Mouse (Mus musculus) liver, embryonic 14.5 days (tissue): Measurements from ENCODE around the gene Dnajc8. TPM values are rescaled to one million over a fixed set of nuclear protein-coding genes. Genes with fewer than 3 reads are reported as not detected.

ENCODE experiments used
- ATAC-seq: fragments of 200-750 bp; cut with Nextera tagmentation; 2 replicates; pipeline ENCODE4 v1.8.0; 2017; ENCODE audit warnings: moderate number of reproducible peaks, mild to moderate bottlenecking, moderate library complexity; ENCODE audit not compliant: insufficient read depth
- DNase-seq, 3 experiments: peaks; one replicate each; pipeline ENCODE4 v3.0.0-alpha.2; 2012 to 2013; ENCODE audit warnings: low read depth in 3 of 3, low spot score in 3 of 3
- H3K27ac ChIP-seq: fragments of 300-500 bp; sonication (generic); 2 replicates; pipeline ENCODE4 v1.5.1; 2014; ENCODE audit warnings: moderate library complexity, mild to moderate bottlenecking, control low read depth, inconsistent platforms
- H3K27me3 ChIP-seq: fragments of 300-500 bp; sonication (generic); 2 replicates; pipeline ENCODE4 v1.6.1; 2014; ENCODE audit warnings: mild to moderate bottlenecking, low read length, moderate library complexity; ENCODE audit not compliant: control insufficient read depth, insufficient read depth
- H3K36me3 ChIP-seq: fragments of 300-500 bp; sonication (generic); replicated peaks from 2 replicates; pipeline ENCODE4 v1.6.1; 2014; ENCODE audit warnings: low read depth; ENCODE audit not compliant: control insufficient read depth, insufficient read depth
- H3K4me1 ChIP-seq, 2 experiments: fragments of 200-500 bp in 1 of 2; fragments of 300-500 bp in 1 of 2; sonication (generic) in 1 of 2; replicated peaks; 2 replicates each; pipeline ENCODE4 v1.6.1; 2012 to 2014; ENCODE audit warnings: antibody characterized with exemption in 1 of 2, inconsistent platforms in 1 of 2, low read length in 1 of 2; ENCODE audit not compliant: control insufficient read depth in 2 of 2, insufficient read depth in 2 of 2
- H3K4me2 ChIP-seq: fragments of 300-500 bp; sonication (generic); 2 replicates; pipeline ENCODE4 v1.6.1; 2014; ENCODE audit warnings: low read depth, mild to moderate bottlenecking, control low read depth, moderate library complexity
- H3K4me3 ChIP-seq, 2 experiments: fragments of 200-500 bp in 1 of 2; fragments of 300-500 bp in 1 of 2; sonication (generic) in 1 of 2; 2 replicates each; pipeline ENCODE4 v1.5.1; 2012 to 2014; ENCODE audit warnings: low read depth in 2 of 2, low read length in 2 of 2, mild to moderate bottlenecking in 2 of 2, control low read depth in 1 of 2, inconsistent platforms in 1 of 2, moderate library complexity in 1 of 2; ENCODE audit not compliant: insufficient read depth in 1 of 2
- H3K9ac ChIP-seq: fragments of 300-500 bp; sonication (generic); replicated peaks from 2 replicates; pipeline ENCODE4 v1.6.1; 2014; ENCODE audit warnings: mild to moderate bottlenecking, control low read depth, moderate library complexity
- H3K9me3 ChIP-seq: fragments of 300-500 bp; sonication (generic); 2 replicates; pipeline ENCODE4 v1.6.1; 2016; ENCODE audit warnings: low read length, mixed read lengths; ENCODE audit not compliant: control insufficient read depth
- CTCF ChIP-seq: IDR thresholded peaks from 2 replicates; pipeline ENCODE4 v1.5.1; 2016; ENCODE audit warnings: antibody characterized with exemption, low read depth, control low read depth
- EP300 ChIP-seq: IDR thresholded peaks from 2 replicates; pipeline ENCODE4 v1.6.1; 2016; ENCODE audit warnings: antibody characterized with exemption, low read depth
- WGBS: fragments of 180-500 bp; shearing (Covaris S2); extraction: QIAGEN DNeasy Blood & Tissue Kit; methylation state at CpG from one replicate; pipeline ENCODE4 v1.1.7; 2014; ENCODE audit not compliant: insufficient replicate concordance; 5-methylcytosine and 5-hydroxymethylcytosine counted together
- polyA plus RNA-seq, 2 experiments: library from polyadenylated mRNA; depleted of rRNA in 1 of 2; stranded (reverse) in 1 of 2; unstranded in 1 of 2; fragments of >200 nt; fragmentation: Nextera tagmentation in 1 of 2; extraction: Ambion mirVana in 1 of 2; gene quantifications; 2 replicates each; pipeline versions ENCODE4 v1.2.1 to v1.2.3; 2012 to 2014

The Dnajc8 gene
- polyA plus RNA-seq, 2 experiments, result 84.2 to 109 TPM

- no peaks in the 10 kb centered on the region for H3K36me3 ChIP-seq
- ATAC-seq, result peak; percentile 91
- TF ChIP-seq EP300 (0 out of 2 replicates have a peak, but pooled peaks have one; percentile 2), CTCF (no peak)
- H3K27me3 ChIP-seq, result no peaks in the 10 kb centered on the region
- H3K4me3 ChIP-seq, result peak within 1 kb of the TSS; percentile 75 to 79
- no peaks in the 10 kb centered on the region for H3K9me3 ChIP-seq
- H3K4me2 ChIP-seq, result peak within 1 kb of the TSS; percentile 100
- under 1% methylated on average over 32 of the region's 32 CpGs for WGBS
- peak within 1 kb of the TSS; percentile 50 for H3K27ac ChIP-seq
- peaks cover 50 to 56% of the 10 kb centered on the region in 2 experiments for H3K4me1 ChIP-seq
- DNase-seq, result peak; percentile 98 to 99 (median 98)
- peak within 1 kb of the TSS; percentile 93 for H3K9ac ChIP-seq
Measured at GRCm38 (mm10) chr4:132510352-132510798, 25.0 kb upstream of the Dnajc8 start, which contains the start of gene Sesn2. TSS of gene Sesn2 (minus strand) at chr4:132510501.

DNA sequence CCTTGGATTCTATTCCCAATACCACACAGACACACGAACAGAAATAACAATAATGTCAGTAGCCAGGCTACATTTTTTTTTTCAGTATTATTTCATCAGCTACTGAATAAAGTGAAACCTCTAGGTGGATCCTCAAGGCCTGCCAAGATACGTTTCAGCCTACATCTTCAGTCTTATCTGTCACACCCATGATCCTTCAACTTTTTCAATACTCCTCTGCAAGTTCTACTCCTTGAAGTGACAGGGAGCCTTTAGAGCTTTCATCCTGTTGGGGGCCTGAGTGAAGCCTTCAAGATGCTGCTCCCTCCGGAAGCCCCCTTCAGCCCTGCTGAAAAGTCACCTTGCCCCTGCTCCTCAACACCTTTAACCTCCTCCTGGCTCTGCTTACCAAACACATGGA is 23.3 kb upstream of the Dnajc8 start:
- WGBS, result 36% methylated on average over 3 of the region's 3 CpGs
- peak overlapping the region; percentile 63 for H3K27ac ChIP-seq
- DNase-seq (no peak), ATAC-seq (no peak)
- H3K4me3 ChIP-seq, result no peak overlapping the region
- H3K36me3 ChIP-seq, result no peaks in the 10 kb centered on the region
- peak overlapping the region; percentile 40 for H3K4me2 ChIP-seq
- TF ChIP-seq EP300 (peak; percentile 66), CTCF (no peak)
- H3K27me3 ChIP-seq, result no peaks in the 10 kb centered on the region
- no peaks in the 10 kb centered on the region for H3K9me3 ChIP-seq
- H3K9ac ChIP-seq, result peak overlapping the region; percentile 23
- peaks cover 47 to 55% of the 10 kb centered on the region in 2 experiments for H3K4me1 ChIP-seq

- no peaks in the 10 kb centered on the region for H3K9me3 ChIP-seq
- H3K36me3 ChIP-seq, result no peaks in the 10 kb centered on the region
- H3K27me3 ChIP-seq, result no peaks in the 10 kb centered on the region
- ATAC-seq (no peak), DNase-seq (no peak)
- H3K4me3 ChIP-seq, result no peak overlapping the region
- 27% methylated on average over 14 of the region's 14 CpGs for WGBS
- H3K9ac ChIP-seq, result no peak overlapping the region; the same call in 1 of the 2 replicates
- TF ChIP-seq CTCF (no peak), EP300 (no peak)
- H3K4me2 ChIP-seq, result peak overlapping the region; percentile 100
- H3K27ac ChIP-seq, result peak overlapping the region; percentile 57
- peaks cover 42 to 45% of the 10 kb centered on the region in 2 experiments for H3K4me1 ChIP-seq
Measured at GRCm38 (mm10) chr4:132513395-132514273, 21.7 kb upstream of the Dnajc8 start.

DNA sequence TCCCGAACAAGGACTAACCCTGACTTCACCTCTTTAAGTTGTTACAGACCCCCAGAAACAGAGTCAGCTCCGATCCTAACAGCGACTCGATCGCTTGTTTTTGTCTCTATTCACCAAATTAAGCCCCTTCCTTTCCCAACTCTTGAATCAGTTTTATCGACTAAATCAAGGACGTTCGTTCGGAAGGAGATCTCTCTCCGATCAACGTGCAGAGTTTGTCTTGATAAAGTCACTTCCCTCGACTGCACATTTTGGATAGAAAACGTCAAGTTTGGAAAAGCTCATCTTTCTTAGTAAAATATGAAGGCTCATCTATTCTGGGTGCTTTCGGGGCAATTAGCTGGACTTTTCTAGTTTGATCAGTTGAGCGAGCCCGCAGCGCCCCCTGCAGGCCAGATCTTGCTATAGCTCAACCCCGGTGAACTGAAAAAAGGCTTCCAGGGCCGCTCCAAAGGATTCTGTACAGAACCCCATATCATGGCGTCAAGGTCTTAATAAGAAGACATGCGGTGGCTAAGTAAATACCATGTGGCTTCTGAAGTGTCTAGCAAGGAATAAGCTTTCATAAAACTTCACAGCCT is 20.7 kb upstream of the Dnajc8 start:
- 1% methylated on average over 21 of the region's 21 CpGs for WGBS
- peak overlapping the region; percentile 70 to 73 for H3K4me3 ChIP-seq
- peak overlapping the region; percentile 87 for H3K27ac ChIP-seq
- H3K9ac ChIP-seq, result peak overlapping the region; percentile 77
- H3K9me3 ChIP-seq, result no peaks in the 10 kb centered on the region
- H3K4me2 ChIP-seq, result peak overlapping the region; percentile 100
- ATAC-seq, result peak; percentile 5; the same call in 1 of the 2 replicates
- H3K4me1 ChIP-seq, result peaks cover 40 to 42% of the 10 kb centered on the region in 2 experiments
- H3K27me3 ChIP-seq, result no peaks in the 10 kb centered on the region
- DNase-seq, result peak; percentile 72 to 85 (median 75)
- H3K36me3 ChIP-seq, result no peaks in the 10 kb centered on the region
- TF ChIP-seq EP300 (no peak), CTCF (peak; percentile 94)
